Mouse (Mus musculus): Measurements from ENCODE around the gene Pkig.

- TF ChIP-seq CTCF (IDR thresholded peaks at IDR 0.05; ENCODE audit: borderline replicate concordance, insufficient read depth, low read depth, low read length): no peak
- no peak for TF ChIP-seq POLR2A (IDR thresholded peaks at IDR 0.05; ENCODE audit: borderline replicate concordance, insufficient read depth, low read length)
Measured at GRCm38 (mm10) chr2:163743357-163743756, 85.2 kb downstream of the Pkig start.

All from cerebellum, adult 2 months (tissue).